Mouse (Mus musculus) forebrain, embryonic 14.5 days (tissue): ENCODE data around the gene P2ry2. TPM values are rescaled to one million over a fixed set of nuclear protein-coding genes. Genes with fewer than 3 reads are reported as not detected.
A peak's percentile ranks its signal among the peaks of the same experiment; 100 is the strongest.

Experiments
- ATAC-seq: fragments of 200-750 bp; cut with Nextera tagmentation; 2 replicates; pipeline ENCODE4 v1.8.0; 2017; ENCODE audit warnings: mild to moderate bottlenecking, moderate library complexity
- DNase-seq: peaks from one replicate; pipeline ENCODE4 v3.0.0-alpha.2; 2015; ENCODE audit warnings: low spot score
- H3K27ac ChIP-seq: fragments of 300-500 bp; sonication (generic); 2 replicates; pipeline ENCODE4 v1.5.1; 2014; ENCODE audit warnings: low read depth, mild to moderate bottlenecking, control low read depth, low read length, moderate library complexity
- H3K27me3 ChIP-seq: fragments of 300-500 bp; sonication (generic); replicated peaks from 2 replicates; pipeline ENCODE4 v1.6.1; 2014; ENCODE audit warnings: low read length, control low read depth, mixed read lengths; ENCODE audit not compliant: control insufficient read depth, insufficient read depth
- H3K36me3 ChIP-seq: fragments of 300-500 bp; sonication (generic); 2 replicates; pipeline ENCODE4 v1.6.1; 2014; ENCODE audit warnings: low read length, control low read depth; ENCODE audit not compliant: control insufficient read depth, insufficient read depth
- H3K4me1 ChIP-seq: fragments of 300-500 bp; sonication (generic); 2 replicates; pipeline ENCODE4 v1.6.1; 2014; ENCODE audit warnings: antibody characterized with exemption, low read length, control low read depth; ENCODE audit not compliant: control insufficient read depth, insufficient read depth
- H3K4me2 ChIP-seq: fragments of 300-500 bp; sonication (generic); 2 replicates; pipeline ENCODE4 v1.6.1; 2014; ENCODE audit warnings: mild to moderate bottlenecking, control low read depth, low read length
- H3K4me3 ChIP-seq: fragments of 300-500 bp; sonication (generic); 2 replicates; pipeline ENCODE4 v1.5.1; 2014; ENCODE audit warnings: low read depth, low read length, control low read depth
- H3K9ac ChIP-seq: fragments of 300-500 bp; sonication (generic); 2 replicates; pipeline ENCODE4 v1.6.1; 2014; ENCODE audit warnings: mild to moderate bottlenecking, low read length, control low read depth, moderate library complexity
- H3K9me3 ChIP-seq: fragments of 300-500 bp; sonication (generic); replicated peaks from 2 replicates; pipeline ENCODE4 v1.6.1; 2016; ENCODE audit warnings: low read length, control low read depth, mixed read lengths; ENCODE audit not compliant: control insufficient read depth
- WGBS: fragments of 180-500 bp; shearing (Covaris S2); extraction: QIAGEN DNeasy Blood & Tissue Kit; methylation state at CpG from one replicate; pipeline ENCODE4 v1.1.7; 2014; 5-methylcytosine and 5-hydroxymethylcytosine counted together
- polyA plus RNA-seq: library from polyadenylated mRNA; unstranded; fragments of >200 nt; fragmentation: Nextera tagmentation; extraction: Ambion mirVana; gene quantifications from 2 replicates; pipeline ENCODE4 v1.2.1, GENCODE M21; 2014

P2ry2 gene
- polyA plus RNA-seq, 1 experiment from 2014 or later, result 0.08 TPM

DNA sequence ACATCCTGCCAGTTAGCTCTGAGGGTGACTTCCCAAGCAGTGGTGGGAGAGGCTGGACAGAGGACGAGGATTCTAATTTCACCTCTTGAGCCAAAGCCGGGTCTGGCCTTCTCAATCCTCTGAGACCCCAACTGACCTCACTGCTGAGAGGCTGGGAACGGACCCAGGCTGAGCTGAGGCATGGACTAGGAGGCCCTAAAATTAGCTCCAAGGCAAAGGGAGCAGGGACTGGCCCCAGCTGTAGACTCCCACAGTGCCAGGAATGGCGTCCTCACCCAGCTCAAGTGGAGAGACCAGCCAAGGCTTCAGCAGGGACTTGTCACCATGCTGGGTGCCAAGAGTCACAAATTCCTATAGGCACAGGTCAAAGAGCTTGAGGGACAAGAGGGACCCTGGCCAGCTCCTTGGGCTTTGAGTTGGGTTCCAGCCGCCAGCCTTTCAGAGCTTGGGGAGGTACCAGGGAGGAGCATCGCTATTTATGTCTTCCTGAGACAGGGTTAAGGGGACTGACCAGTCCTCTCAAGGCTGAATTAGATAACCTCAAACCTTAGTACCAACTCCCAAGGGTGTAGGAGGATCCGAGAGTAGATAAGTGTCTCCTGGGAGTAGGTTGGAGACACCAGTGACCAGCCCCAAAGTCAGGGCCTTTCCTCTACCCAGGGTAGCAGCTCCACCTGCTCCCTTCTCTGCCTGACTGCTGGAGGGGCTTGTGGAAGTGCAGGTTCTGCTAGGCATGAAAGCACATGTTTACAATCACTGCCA, 36.8 kb upstream of the P2ry2 start:
- WGBS, result 89% methylated on average over 7 of the region's 7 CpGs
- no peak for ATAC-seq
- H3K4me2 ChIP-seq, result no peak overlapping the region

DNA sequence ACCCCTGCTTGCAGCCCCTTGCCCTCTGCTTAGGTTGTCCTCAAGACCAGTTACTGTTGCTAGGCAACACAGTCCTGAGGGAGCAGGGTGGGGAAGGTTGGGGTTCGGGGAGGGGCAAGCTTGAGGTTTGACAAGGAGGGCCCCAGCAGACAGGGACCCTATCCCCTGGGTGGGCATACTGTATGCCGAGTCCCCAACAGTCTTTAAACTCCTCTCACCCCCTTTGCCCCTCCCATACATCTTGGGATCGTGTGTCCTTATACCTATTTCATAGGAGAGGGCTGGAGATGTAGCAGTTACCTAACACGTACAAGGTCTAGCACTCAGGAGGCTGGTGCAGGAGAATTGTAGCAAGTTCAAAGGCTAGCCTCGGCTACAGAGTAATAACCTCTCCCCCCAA, 35.6 kb upstream of the P2ry2 start:
- H3K4me1 ChIP-seq, result no peaks in the 10 kb centered on the region
- no peak overlapping the region for H3K9ac ChIP-seq
- no peak overlapping the region for H3K4me2 ChIP-seq
- no peak for DNase-seq
- H3K27ac ChIP-seq, result no peak overlapping the region
- no peak overlapping the region for H3K4me3 ChIP-seq
- no peaks in the 10 kb centered on the region for H3K36me3 ChIP-seq
- H3K27me3 ChIP-seq, result no peaks in the 10 kb centered on the region
- WGBS, result 75% methylated on average over 5 of the region's 5 CpGs
- H3K9me3 ChIP-seq, result no peaks in the 10 kb centered on the region
- no peak for ATAC-seq

More for the DNA sequence above, 36.8 kb upstream of the P2ry2 start:
- Histone ChIP-seq H3K4me3 (no peak overlapping the region), H3K36me3 (no peaks in the 10 kb centered on the region), H3K27me3 (no peaks in the 10 kb centered on the region), H3K9ac (no peak overlapping the region), H3K9me3 (no peaks in the 10 kb centered on the region), H3K27ac (no peak overlapping the region), H3K4me1 (no peaks in the 10 kb centered on the region)
- no peak for DNase-seq

DNA sequence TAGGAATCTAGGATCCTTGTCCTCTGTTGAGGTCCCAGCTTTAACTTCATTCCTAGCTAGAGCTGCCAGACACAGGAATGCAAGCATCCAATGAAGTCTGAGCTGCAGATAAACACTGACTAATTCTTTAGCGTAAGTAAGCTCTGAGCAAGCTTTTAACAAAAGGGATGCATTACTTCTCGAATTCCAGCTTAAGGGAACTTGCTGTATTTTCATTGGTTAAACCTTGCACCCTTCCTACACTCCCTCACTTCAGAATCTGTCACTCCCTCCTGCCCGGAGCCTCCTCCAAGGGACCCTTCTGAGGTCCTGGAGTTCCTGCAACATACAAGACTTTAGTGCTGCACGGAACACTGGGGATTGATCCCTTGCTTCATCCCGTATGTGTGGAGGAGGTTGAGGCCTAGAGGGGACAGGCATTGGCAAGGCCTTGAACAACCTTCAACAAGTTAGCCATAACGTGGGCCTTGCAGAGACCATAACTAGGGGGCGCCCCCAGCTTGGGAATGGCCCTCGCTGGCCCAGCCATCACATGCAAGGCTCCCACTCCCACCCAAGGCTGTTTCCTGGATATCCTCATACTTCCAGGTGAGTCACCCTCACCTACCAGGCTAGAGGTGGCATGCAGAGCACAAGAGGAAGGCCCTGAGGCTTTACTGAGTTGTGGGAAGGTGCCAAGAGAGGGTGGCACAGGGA, 31.3 kb upstream of the P2ry2 start:
- H3K4me2 ChIP-seq, result no peak overlapping the region
- H3K27ac ChIP-seq, result no peak overlapping the region
- H3K27me3 ChIP-seq, result no peaks in the 10 kb centered on the region
- H3K4me3 ChIP-seq, result no peak overlapping the region
- H3K9ac ChIP-seq, result no peak overlapping the region
- no peak for ATAC-seq
- no peaks in the 10 kb centered on the region for H3K36me3 ChIP-seq
- H3K4me1 ChIP-seq, result no peaks in the 10 kb centered on the region
- H3K9me3 ChIP-seq, result no peaks in the 10 kb centered on the region
- 54% methylated on average over 8 of the region's 8 CpGs for WGBS
- DNase-seq, result no peak

DNA sequence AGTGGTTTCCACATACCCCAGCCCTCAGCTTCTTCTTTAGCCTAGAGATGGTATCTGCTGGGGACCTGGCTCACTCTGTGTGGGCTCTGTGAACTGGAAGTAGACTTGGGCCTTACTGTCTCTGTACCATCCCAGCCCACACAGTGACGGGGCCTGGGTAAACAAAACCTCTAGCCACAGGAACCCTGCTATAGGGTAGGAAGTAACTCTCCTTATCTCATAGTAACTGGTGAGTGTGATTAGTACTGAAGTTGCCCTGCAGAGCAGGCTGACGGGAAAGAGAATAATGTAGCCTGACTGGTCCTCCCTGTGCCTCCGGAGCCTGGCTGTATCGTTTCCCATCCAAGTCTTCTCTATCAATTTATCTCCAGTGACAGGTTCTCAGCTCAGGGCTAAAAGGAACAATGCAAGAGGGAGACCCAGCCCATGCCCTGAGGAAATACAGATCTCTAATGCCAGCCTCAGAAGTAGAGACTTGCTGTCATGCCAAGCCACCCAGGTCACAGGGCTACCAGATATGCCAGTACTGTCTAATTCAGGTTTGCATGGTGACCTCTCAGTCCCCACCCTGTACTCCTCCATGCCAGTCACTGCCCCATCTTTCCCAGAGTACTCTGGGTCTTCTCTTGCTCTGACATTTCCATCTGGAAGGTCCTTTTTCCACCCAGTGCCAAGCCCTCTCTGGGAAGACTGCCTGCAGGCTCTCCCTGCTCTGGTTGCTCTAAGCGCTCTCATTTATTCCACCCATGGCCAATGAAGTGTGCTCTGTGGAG, 29.5 kb upstream of the P2ry2 start:
- Histone ChIP-seq H3K4me2 (no peak overlapping the region), H3K27ac (no peak overlapping the region), H3K9me3 (no peaks in the 10 kb centered on the region), H3K36me3 (no peaks in the 10 kb centered on the region), H3K9ac (no peak overlapping the region), H3K4me1 (no peaks in the 10 kb centered on the region), H3K4me3 (no peak overlapping the region), H3K27me3 (no peaks in the 10 kb centered on the region)
- ATAC-seq (no peak), DNase-seq (no peak)
- WGBS, result 78% methylated on average over 5 of the region's 5 CpGs

DNA sequence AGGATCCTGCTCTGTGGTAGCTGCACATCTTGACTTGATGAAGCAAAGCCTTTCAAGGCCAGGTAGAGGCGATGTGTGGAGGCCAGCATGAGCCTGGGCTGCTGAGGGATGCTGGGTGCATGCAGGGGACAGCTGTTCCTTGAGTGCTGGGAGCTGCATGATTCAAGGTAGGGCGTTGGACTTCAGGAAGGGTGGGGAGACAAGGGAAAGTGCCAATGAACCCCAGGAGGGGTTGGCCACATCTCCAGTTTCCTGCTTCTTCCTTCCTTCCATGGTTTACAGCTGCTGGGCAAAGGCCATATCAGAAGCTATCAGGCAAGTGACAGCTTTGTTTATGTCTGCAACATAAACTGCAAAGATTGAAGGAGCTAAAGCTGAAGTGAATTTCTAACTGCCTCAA, 28.9 kb upstream of the P2ry2 start:
- Histone ChIP-seq H3K27ac (no peak overlapping the region), H3K27me3 (no peaks in the 10 kb centered on the region), H3K9ac (no peak overlapping the region), H3K4me1 (no peaks in the 10 kb centered on the region), H3K4me3 (no peak overlapping the region), H3K36me3 (no peaks in the 10 kb centered on the region), H3K4me2 (no peak overlapping the region), H3K9me3 (no peaks in the 10 kb centered on the region)
- no peak for DNase-seq
- no peak for ATAC-seq
- 66% methylated on average over 2 of the region's 2 CpGs for WGBS

DNA sequence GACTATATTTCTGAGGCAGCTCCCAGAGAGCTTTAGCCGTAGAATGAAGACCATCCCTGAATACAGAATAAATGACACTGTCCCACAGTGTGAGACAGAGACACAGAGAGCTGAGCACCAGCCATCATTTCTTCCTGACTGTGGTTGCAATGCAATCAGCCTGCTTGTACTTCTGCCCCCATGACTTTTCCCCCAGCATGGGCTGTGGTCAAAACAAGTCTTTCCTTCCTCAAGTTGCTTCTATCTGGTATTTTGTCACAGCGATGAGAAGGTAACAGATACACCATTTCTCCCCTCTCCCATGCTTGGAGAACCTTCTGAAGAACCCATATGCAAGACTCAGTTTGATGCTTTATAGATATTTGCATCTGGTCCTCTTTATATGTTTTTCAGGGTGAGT, 20.7 kb upstream of the P2ry2 start:
- no peaks in the 10 kb centered on the region for H3K9me3 ChIP-seq
- no peaks in the 10 kb centered on the region for H3K27me3 ChIP-seq
- no peak overlapping the region for H3K4me3 ChIP-seq
- no peak for ATAC-seq
- H3K4me2 ChIP-seq, result no peak overlapping the region
- H3K27ac ChIP-seq, result no peak overlapping the region
- H3K36me3 ChIP-seq, result no peaks in the 10 kb centered on the region
- WGBS, result 81% methylated on average over 2 of the region's 2 CpGs
- no peak overlapping the region for H3K9ac ChIP-seq
- no peak for DNase-seq
- H3K4me1 ChIP-seq, result no peaks in the 10 kb centered on the region

DNA sequence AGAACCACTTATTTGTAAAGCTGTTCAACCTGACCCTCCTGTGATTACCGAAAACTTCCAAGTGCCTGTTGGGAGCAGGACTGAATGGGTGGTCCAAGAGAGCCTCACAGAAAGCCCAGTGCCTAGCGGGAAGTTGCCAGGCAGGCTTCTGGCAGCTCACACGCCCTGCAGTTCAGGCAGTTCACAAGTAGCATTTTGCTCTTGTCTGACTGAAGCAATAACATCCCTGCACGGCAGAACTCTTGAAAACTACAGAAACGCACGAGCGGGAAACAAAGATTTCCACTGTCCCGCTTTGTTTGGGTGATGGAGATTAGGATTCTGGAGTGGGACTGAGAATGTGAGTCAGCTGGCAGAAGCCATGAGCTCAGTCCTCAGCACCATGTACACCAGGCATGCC, 18.6 kb upstream of the P2ry2 start:
- H3K9ac ChIP-seq, result no peak overlapping the region
- no peaks in the 10 kb centered on the region for H3K27me3 ChIP-seq
- ATAC-seq (no peak), DNase-seq (peak; percentile 7)
- no peaks in the 10 kb centered on the region for H3K36me3 ChIP-seq
- no peaks in the 10 kb centered on the region for H3K4me1 ChIP-seq
- no peak overlapping the region for H3K4me2 ChIP-seq
- no peak overlapping the region for H3K27ac ChIP-seq
- H3K9me3 ChIP-seq, result no peaks in the 10 kb centered on the region
- H3K4me3 ChIP-seq, result no peak overlapping the region
- WGBS, result 42% methylated on average over 8 of the region's 8 CpGs

DNA sequence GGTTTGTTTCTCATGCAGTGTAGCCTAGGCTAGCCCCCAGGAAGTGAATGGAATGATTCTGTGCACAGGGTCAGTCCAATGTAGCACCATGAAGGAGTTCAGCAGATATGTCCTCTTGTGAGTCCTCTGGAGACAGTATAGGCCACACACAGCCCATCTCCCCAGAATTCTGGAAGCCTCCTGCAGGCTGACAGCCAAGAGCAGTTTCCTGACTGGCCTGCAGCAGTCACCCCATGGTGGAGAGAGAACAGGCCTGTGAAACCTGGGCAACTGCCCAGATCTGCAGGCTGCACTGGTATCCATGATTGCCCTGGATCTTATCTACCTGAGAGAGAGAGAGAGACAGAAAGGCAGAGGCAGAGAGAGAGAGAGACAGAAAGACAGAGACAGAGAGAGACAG, 18.1 kb upstream of the P2ry2 start:
- Histone ChIP-seq H3K9ac (no peak overlapping the region), H3K4me2 (no peak overlapping the region), H3K36me3 (no peaks in the 10 kb centered on the region), H3K27me3 (no peaks in the 10 kb centered on the region), H3K4me3 (no peak overlapping the region), H3K27ac (no peak overlapping the region), H3K9me3 (no peaks in the 10 kb centered on the region), H3K4me1 (no peaks in the 10 kb centered on the region)
- DNase-seq (no peak), ATAC-seq (no peak)

DNA sequence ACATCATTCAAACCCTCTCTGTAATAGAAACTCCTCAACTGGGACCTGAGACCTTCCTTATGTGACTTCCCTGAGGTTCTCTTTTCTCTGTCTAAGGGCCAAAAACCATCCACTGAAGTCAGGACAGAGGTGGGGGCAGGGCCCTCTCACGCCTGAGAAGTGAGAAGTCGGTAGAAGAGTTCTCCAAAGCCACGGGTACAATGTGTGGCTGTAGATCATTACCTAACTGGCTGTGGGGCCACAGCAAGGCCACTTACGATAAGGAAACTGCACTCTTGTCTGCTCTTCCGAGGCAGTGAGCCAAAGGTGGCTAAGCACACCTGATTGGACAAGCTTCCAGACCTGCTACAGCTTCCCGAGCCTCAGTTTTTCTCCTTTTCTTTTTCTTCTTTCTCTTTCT, 16.8 kb upstream of the P2ry2 start:
- 79% methylated on average over 6 of the region's 6 CpGs for WGBS
- no peaks in the 10 kb centered on the region for H3K4me1 ChIP-seq
- no peaks in the 10 kb centered on the region for H3K9me3 ChIP-seq
- H3K27me3 ChIP-seq, result no peaks in the 10 kb centered on the region
- no peak overlapping the region for H3K27ac ChIP-seq
- DNase-seq (no peak), ATAC-seq (no peak)
- H3K4me2 ChIP-seq, result no peak overlapping the region
- no peak overlapping the region for H3K9ac ChIP-seq
- H3K4me3 ChIP-seq, result no peak overlapping the region
- H3K36me3 ChIP-seq, result no peaks in the 10 kb centered on the region
